Mouse (Mus musculus) midbrain, embryonic 10.5 days (tissue): ENCODE measurements at regions not wholly inside any gene's neighbourhood (a gene's known extent, or its start where the extent isn't known, plus 50 kb on each side); places are given as distances from the start of the nearest gene placed in this dataset.

Experiments
- DNase-seq: peaks from one replicate; pipeline ENCODE4 v3.0.0-alpha.2; 2017; ENCODE audit warnings: low spot score
- H3K27ac ChIP-seq: fragments of 300-500 bp; sonication (generic); replicated peaks from 2 replicates; pipeline ENCODE4 v1.5.1; 2016; ENCODE audit warnings: mild to moderate bottlenecking
- H3K27me3 ChIP-seq: fragments of 300-500 bp; sonication (generic); 2 replicates; pipeline ENCODE4 v1.6.1; 2016; ENCODE audit warnings: low read depth, mild to moderate bottlenecking; ENCODE audit not compliant: poor library complexity, severe bottlenecking
- H3K36me3 ChIP-seq: fragments of 300-500 bp; sonication (generic); 2 replicates; pipeline ENCODE4 v1.6.1; 2016; ENCODE audit warnings: mild to moderate bottlenecking, moderate library complexity
- H3K4me1 ChIP-seq: fragments of 300-500 bp; sonication (generic); 2 replicates; pipeline ENCODE4 v1.6.1; 2016
- H3K4me3 ChIP-seq: fragments of 300-500 bp; sonication (generic); 2 replicates; pipeline ENCODE4 v1.5.1; 2016; ENCODE audit warnings: mild to moderate bottlenecking, moderate library complexity
- H3K9me3 ChIP-seq: fragments of 300-500 bp; sonication (generic); replicated peaks from 2 replicates; pipeline ENCODE4 v1.6.1; 2016; ENCODE audit warnings: mild to moderate bottlenecking
- WGBS: fragments of 180-500 bp; shearing (Covaris S2); methylation state at CpG from one replicate; pipeline ENCODE4 v1.1.7; 2016; 5-methylcytosine and 5-hydroxymethylcytosine counted together

- no peaks in the 10 kb centered on the region for H3K9me3 ChIP-seq
- WGBS, result 97% methylated on average over 3 of the region's 3 CpGs
- no peaks in the 10 kb centered on the region for H3K27me3 ChIP-seq
- H3K4me1 ChIP-seq, result no peaks in the 10 kb centered on the region
- no peaks in the 10 kb centered on the region for H3K36me3 ChIP-seq
- H3K4me3 ChIP-seq, result no peak overlapping the region
- no peak overlapping the region for H3K27ac ChIP-seq
- DNase-seq, result no peak
Observed at GRCm38 (mm10) chr19:15851622-15852021, 95.5 kb downstream of the Psat1 start.

GRCm38 (mm10) chr19:15850722-15851121 is 96.4 kb downstream of the Psat1 start:
- Histone ChIP-seq H3K27ac (no peak overlapping the region), H3K4me3 (no peak overlapping the region), H3K36me3 (no peaks in the 10 kb centered on the region), H3K27me3 (no peaks in the 10 kb centered on the region), H3K4me1 (no peaks in the 10 kb centered on the region), H3K9me3 (no peaks in the 10 kb centered on the region)
- 68% methylated on average over 2 of the region's 2 CpGs for WGBS
- DNase-seq, result no peak

- Histone ChIP-seq H3K27ac (no peak overlapping the region), H3K4me1 (no peaks in the 10 kb centered on the region), H3K27me3 (no peaks in the 10 kb centered on the region), H3K36me3 (no peaks in the 10 kb centered on the region), H3K9me3 (no peaks in the 10 kb centered on the region), H3K4me3 (no peak overlapping the region)
- 93% methylated on average over 4 of the region's 4 CpGs for WGBS
- DNase-seq, result no peak
Observed at GRCm38 (mm10) chr19:15849235-15849634, 97.9 kb downstream of the Psat1 start.

- DNase-seq, result no peak
- Histone ChIP-seq H3K27me3 (peaks cover 20% of the 10 kb centered on the region), H3K36me3 (no peaks in the 10 kb centered on the region), H3K9me3 (no peaks in the 10 kb centered on the region), H3K27ac (no peak overlapping the region), H3K4me1 (peaks cover 28% of the 10 kb centered on the region), H3K4me3 (no peak overlapping the region)
- WGBS, result 57% methylated on average over 5 of the region's 5 CpGs
Observed at GRCm38 (mm10) chr19:15838327-15838726, 108.8 kb downstream of the Psat1 start.

GRCm38 (mm10) chr19:15837715-15838175 is 109.4 kb downstream of the Psat1 start:
- Histone ChIP-seq H3K27ac (no peak overlapping the region), H3K4me1 (peaks cover 28% of the 10 kb centered on the region), H3K9me3 (no peaks in the 10 kb centered on the region), H3K36me3 (no peaks in the 10 kb centered on the region), H3K4me3 (no peak overlapping the region), H3K27me3 (peaks cover 20% of the 10 kb centered on the region)
- no peak for DNase-seq
- WGBS, result 73% methylated on average over 1 of the region's 1 CpGs

- no peak for DNase-seq
- Histone ChIP-seq H3K4me3 (no peak overlapping the region), H3K27me3 (peaks cover 20% of the 10 kb centered on the region), H3K4me1 (peaks cover 28% of the 10 kb centered on the region), H3K27ac (no peak overlapping the region; the same call in 1 of the 2 replicates), H3K9me3 (no peaks in the 10 kb centered on the region), H3K36me3 (no peaks in the 10 kb centered on the region)
- WGBS, result 52% methylated on average over 7 of the region's 7 CpGs
Observed at GRCm38 (mm10) chr19:15836956-15837714, 110.0 kb downstream of the Psat1 start.

GRCm38 (mm10) chr19:15836201-15836955 is 110.8 kb downstream of the Psat1 start:
- no peak for DNase-seq
- H3K4me1 ChIP-seq, result peaks cover 28% of the 10 kb centered on the region
- H3K27ac ChIP-seq, result no peak overlapping the region; the same call in 1 of the 2 replicates
- no peaks in the 10 kb centered on the region for H3K9me3 ChIP-seq
- peaks cover 20% of the 10 kb centered on the region for H3K27me3 ChIP-seq
- no peak overlapping the region for H3K4me3 ChIP-seq
- 73% methylated on average over 7 of the region's 7 CpGs for WGBS
- no peaks in the 10 kb centered on the region for H3K36me3 ChIP-seq

- no peak for DNase-seq
- Histone ChIP-seq H3K4me1 (no peaks in the 10 kb centered on the region), H3K36me3 (no peaks in the 10 kb centered on the region), H3K27me3 (peaks cover 16% of the 10 kb centered on the region), H3K9me3 (no peaks in the 10 kb centered on the region), H3K4me3 (no peak overlapping the region), H3K27ac (no peak overlapping the region)
Observed at GRCm38 (mm10) chr19:15830385-15830784, 116.8 kb downstream of the Psat1 start.

- H3K4me1 ChIP-seq, result no peaks in the 10 kb centered on the region
- H3K4me3 ChIP-seq, result no peak overlapping the region
- H3K27ac ChIP-seq, result no peak overlapping the region
- 82% methylated on average over 5 of the region's 5 CpGs for WGBS
- H3K27me3 ChIP-seq, result peaks cover 5% of the 10 kb centered on the region
- H3K36me3 ChIP-seq, result no peaks in the 10 kb centered on the region
- H3K9me3 ChIP-seq, result no peaks in the 10 kb centered on the region
- no peak for DNase-seq
Observed at GRCm38 (mm10) chr19:15829158-15829557, 118.0 kb downstream of the Psat1 start.

GRCm38 (mm10) chr19:15827990-15828705 is 119.0 kb downstream of the Psat1 start:
- no peaks in the 10 kb centered on the region for H3K36me3 ChIP-seq
- no peaks in the 10 kb centered on the region for H3K9me3 ChIP-seq
- no peaks in the 10 kb centered on the region for H3K27me3 ChIP-seq
- no peak for DNase-seq
- no peak overlapping the region for H3K27ac ChIP-seq
- H3K4me1 ChIP-seq, result no peaks in the 10 kb centered on the region
- no peak overlapping the region for H3K4me3 ChIP-seq
- 82% methylated on average over 10 of the region's 10 CpGs for WGBS

- no peaks in the 10 kb centered on the region for H3K9me3 ChIP-seq
- H3K4me1 ChIP-seq, result no peaks in the 10 kb centered on the region
- H3K27me3 ChIP-seq, result no peaks in the 10 kb centered on the region
- no peak for DNase-seq
- H3K36me3 ChIP-seq, result no peaks in the 10 kb centered on the region
- 91% methylated on average over 9 of the region's 9 CpGs for WGBS
- H3K4me3 ChIP-seq, result no peak overlapping the region
- H3K27ac ChIP-seq, result no peak overlapping the region
Observed at GRCm38 (mm10) chr19:15827120-15827989, 119.8 kb downstream of the Psat1 start.
